Mouse (Mus musculus) liver, adult 2 months (tissue): ENCODE measurements at regions not wholly inside any gene's neighbourhood (a gene's known extent, or its start where the extent isn't known, plus 50 kb on each side); places are given as distances from the start of the nearest gene placed in this dataset.

ENCODE experiments used
- DNase-seq: peaks from one replicate; pipeline ENCODE4 v3.0.0-alpha.2; 2011; ENCODE audit warnings: low read depth, low spot score; ENCODE audit errors: extremely low read depth
- H3K27ac ChIP-seq: fragments of 200-500 bp; replicated peaks from 2 replicates; pipeline ENCODE4 v1.5.1; 2012; ENCODE audit warnings: low read depth, mild to moderate bottlenecking, control low read depth, inconsistent platforms, low read length; ENCODE audit not compliant: insufficient read depth
- H3K27me3 ChIP-seq: fragments of 200-500 bp; 2 replicates; pipeline ENCODE4 v1.6.1; 2012; ENCODE audit warnings: mild to moderate bottlenecking, moderate library complexity, low read length, inconsistent platforms; ENCODE audit not compliant: control insufficient read depth, insufficient read depth
- H3K36me3 ChIP-seq: fragments of 200-500 bp; 2 replicates; pipeline ENCODE4 v1.6.1; 2012; ENCODE audit warnings: low read length, inconsistent platforms; ENCODE audit not compliant: control insufficient read depth, insufficient read depth
- H3K4me1 ChIP-seq: fragments of 200-500 bp; 2 replicates; pipeline ENCODE4 v1.6.1; 2011; ENCODE audit warnings: low read length; ENCODE audit not compliant: control insufficient read depth, insufficient read depth
- H3K4me3 ChIP-seq: fragments of 200-500 bp; 2 replicates; pipeline ENCODE4 v1.5.1; 2011; ENCODE audit warnings: low read depth, mild to moderate bottlenecking, control low read depth, low read length, moderate library complexity; ENCODE audit not compliant: insufficient read depth
- H3K79me2 ChIP-seq: fragments of 200-500 bp; 2 replicates; pipeline ENCODE4 v1.6.1; 2012; ENCODE audit warnings: inconsistent platforms, mild to moderate bottlenecking, low read length, moderate library complexity; ENCODE audit not compliant: control insufficient read depth, insufficient read depth
- H3K9ac ChIP-seq: fragments of 200-500 bp; 2 replicates; pipeline ENCODE4 v1.6.1; 2012; ENCODE audit warnings: low read depth, mild to moderate bottlenecking, control low read depth, inconsistent platforms, low read length
- CTCF ChIP-seq: fragments of 200-500 bp; IDR thresholded peaks from 2 replicates; pipeline ENCODE4 v1.5.1; 2011; ENCODE audit warnings: low read depth, low read length, control low read depth
- POLR2A ChIP-seq: fragments of 200-500 bp; IDR thresholded peaks from 2 replicates; pipeline ENCODE4 v1.6.1; 2011; ENCODE audit warnings: low read length, control low read depth; ENCODE audit not compliant: insufficient read depth; ENCODE audit errors: extremely low read depth
- WGBS: fragments of 180-500 bp; shearing (Covaris S2); methylation state at CpG from one replicate; pipeline ENCODE4 v1.1.7; 2018; 5-methylcytosine and 5-hydroxymethylcytosine counted together

- Histone ChIP-seq H3K27me3 (no peaks in the 10 kb centered on the region), H3K36me3 (no peaks in the 10 kb centered on the region), H3K4me3 (no peak overlapping the region), H3K79me2 (no peaks in the 10 kb centered on the region), H3K4me1 (no peaks in the 10 kb centered on the region), H3K27ac (no peak overlapping the region), H3K9ac (no peak overlapping the region)
- no peak for DNase-seq
- TF ChIP-seq CTCF: no peak
- no peak for TF ChIP-seq POLR2A
- 53% methylated on average over 8 of the region's 8 CpGs for WGBS
Observed at GRCm38 (mm10) chr14:86467886-86468463, 673.1 kb downstream of the Diaph3 start.

DNA sequence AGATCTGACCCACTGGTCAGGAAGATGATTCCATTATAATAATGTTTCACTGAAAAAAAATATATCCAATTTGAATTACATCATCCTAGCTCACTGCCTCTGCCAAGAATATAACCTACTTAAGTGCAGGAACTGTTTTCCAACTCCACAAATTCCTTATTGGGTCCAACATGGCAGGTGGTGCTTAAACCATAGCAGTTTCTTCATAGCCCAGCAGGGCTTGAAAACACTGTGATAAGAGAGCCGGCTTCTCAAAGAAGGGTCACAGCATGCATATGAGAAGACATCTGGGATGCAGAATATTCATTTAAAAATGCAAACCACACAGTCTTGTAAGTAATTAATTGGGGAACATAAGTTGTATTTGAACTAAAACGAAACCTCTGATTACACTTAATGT, 677.6 kb downstream of the Diaph3 start:
- H3K4me3 ChIP-seq: no peak overlapping the region

GRCm38 (mm10) chr14:86453142-86453541, 687.9 kb downstream of the Diaph3 start:
- no peaks in the 10 kb centered on the region for H3K27me3 ChIP-seq
- H3K79me2 ChIP-seq: no peaks in the 10 kb centered on the region
- TF ChIP-seq POLR2A (no peak), CTCF (no peak)
- DNase-seq: no peak
- H3K4me1 ChIP-seq: no peaks in the 10 kb centered on the region
- 69% methylated on average over 2 of the region's 2 CpGs for WGBS
- H3K36me3 ChIP-seq: no peaks in the 10 kb centered on the region
- H3K9ac ChIP-seq: no peak overlapping the region
- H3K4me3 ChIP-seq: no peak overlapping the region
- no peak overlapping the region for H3K27ac ChIP-seq

More for the DNA sequence above, 677.6 kb downstream of the Diaph3 start:
- H3K4me1 ChIP-seq: no peaks in the 10 kb centered on the region
- no peaks in the 10 kb centered on the region for H3K36me3 ChIP-seq
- no peak overlapping the region for H3K9ac ChIP-seq
- no peaks in the 10 kb centered on the region for H3K27me3 ChIP-seq
- H3K27ac ChIP-seq: no peak overlapping the region
- TF ChIP-seq POLR2A: no peak
- TF ChIP-seq CTCF: no peak
- DNase-seq: no peak
- no peaks in the 10 kb centered on the region for H3K79me2 ChIP-seq
- 80% methylated on average over 2 of the region's 2 CpGs for WGBS

GRCm38 (mm10) chr14:86450616-86451015, 690.4 kb downstream of the Diaph3 start:
- Histone ChIP-seq H3K79me2 (no peaks in the 10 kb centered on the region), H3K4me1 (no peaks in the 10 kb centered on the region), H3K27me3 (no peaks in the 10 kb centered on the region), H3K36me3 (no peaks in the 10 kb centered on the region), H3K9ac (no peak overlapping the region), H3K4me3 (no peak overlapping the region), H3K27ac (no peak overlapping the region)
- no peak for TF ChIP-seq CTCF
- TF ChIP-seq POLR2A: no peak
- 85% methylated on average over 1 of the region's 1 CpGs for WGBS
- no peak for DNase-seq

DNA sequence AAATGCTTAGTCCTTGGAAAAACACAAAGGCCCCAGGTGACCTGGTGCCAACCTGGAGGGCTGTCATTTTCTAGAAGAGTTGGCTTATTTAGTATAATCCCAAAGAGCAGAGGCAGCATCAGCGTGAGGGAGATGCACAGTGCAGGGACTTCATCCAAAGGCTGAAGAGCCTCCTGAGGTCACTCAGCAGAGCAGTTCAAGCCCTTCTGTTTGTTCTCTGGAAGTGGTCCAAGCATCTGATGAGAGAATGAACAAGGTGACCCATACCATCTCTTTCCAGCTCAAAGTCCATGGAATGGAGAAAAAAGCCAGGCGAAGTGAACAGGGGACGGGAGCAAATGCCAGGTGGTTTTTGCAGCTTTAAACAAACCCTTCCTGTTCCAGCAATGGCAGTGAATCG, 695.9 kb downstream of the Diaph3 start:
- Histone ChIP-seq H3K4me1 (peaks cover 1% of the 10 kb centered on the region; the same call in 1 of the 2 replicates), H3K79me2 (no peaks in the 10 kb centered on the region), H3K4me3 (no peak overlapping the region), H3K27ac (0 out of 2 replicates have a peak overlapping the region, but pooled peaks have one; percentile 4), H3K9ac (no peak overlapping the region), H3K36me3 (no peaks in the 10 kb centered on the region), H3K27me3 (no peaks in the 10 kb centered on the region)
- TF ChIP-seq CTCF (no peak), POLR2A (no peak)
- 25% methylated on average over 4 of the region's 4 CpGs for WGBS
- peak; percentile 97 for DNase-seq
